Mouse (Mus musculus): ENCODE results near the gene Il1r1. TPM values are rescaled to one million over a fixed set of nuclear protein-coding genes. Genes with fewer than 3 reads are reported as not detected.

The Il1r1 gene
- total and polyA plus RNA-seq, 3 experiments = 0.22 TPM; not detected in 2

GRCm38 (mm10) chr1:40263122-40263498 lies 38.2 kb downstream of the Il1r1 start:
- Histone ChIP-seq H3K9me3 (replicated peaks) (no peaks in the 10 kb centered on the region), H3K4me3 (ENCODE audit: low read depth, low read length) (no peak overlapping the region), H3K4me1 (ENCODE audit: insufficient read depth, low read depth, low read length) (no peaks in the 10 kb centered on the region), H3K36me3 (replicated peaks) (no peaks in the 10 kb centered on the region), H3K27me3 (ENCODE audit: insufficient read depth, low read length) (peaks cover 48% of the 10 kb centered on the region)
- TF ChIP-seq GATA2 (IDR thresholded peaks at IDR 0.05; ENCODE audit: borderline replicate concordance, low read depth, low read length) = no peak
- ATAC-seq (ENCODE audit: extremely low read depth, insufficient number of reproducible peaks, low FRiP score, poor library complexity, severe bottlenecking) (no peak), DNase-seq (ENCODE audit: low spot score) (no peak)

- peaks cover 52% of the 10 kb centered on the region for H3K27me3 ChIP-seq (ENCODE audit: insufficient read depth, low read length)
- H3K9me3 ChIP-seq (replicated peaks) = no peaks in the 10 kb centered on the region
- no peaks in the 10 kb centered on the region for H3K4me1 ChIP-seq (ENCODE audit: insufficient read depth, low read depth, low read length)
- no peak for ATAC-seq (ENCODE audit: extremely low read depth, insufficient number of reproducible peaks, low FRiP score, poor library complexity, severe bottlenecking)
- H3K36me3 ChIP-seq (replicated peaks) = no peaks in the 10 kb centered on the region
- TF ChIP-seq GATA2 (IDR thresholded peaks at IDR 0.05; ENCODE audit: borderline replicate concordance, low read depth, low read length) (no peak), TAL1 (conservative IDR thresholded peaks at IDR 0.05; ENCODE audit: low read depth, low read length) (no peak), CTCF (IDR thresholded peaks at IDR 0.05; ENCODE audit: low read depth, low read length) (no peak), GATA1 (IDR thresholded peaks at IDR 0.05; ENCODE audit: borderline replicate concordance, low read length) (no peak), POLR2AphosphoS5 (IDR thresholded peaks at IDR 0.05; ENCODE audit: insufficient replicate concordance, low read depth, low read length) (no peak)
- DNase-seq (ENCODE audit: low spot score) = no peak
- no peak overlapping the region for H3K4me3 ChIP-seq (ENCODE audit: low read depth, low read length)
These were observed 38.8 kb downstream of the Il1r1 start for GRCm38 (mm10) chr1:40263679-40264078.

- ATAC-seq (ENCODE audit: extremely low read depth, insufficient number of reproducible peaks, low FRiP score, poor library complexity, severe bottlenecking) = no peak
- Histone ChIP-seq H3K4me3 (ENCODE audit: low read depth, low read length) (no peak overlapping the region), H3K27me3 (ENCODE audit: insufficient read depth, low read length) (peaks cover 53% of the 10 kb centered on the region), H3K4me1 (ENCODE audit: insufficient read depth, low read depth, low read length) (peaks cover 2% of the 10 kb centered on the region; the same call in 1 of the 2 replicates), H3K36me3 (replicated peaks) (no peaks in the 10 kb centered on the region), H3K9me3 (replicated peaks) (no peaks in the 10 kb centered on the region)
- DNase-seq (ENCODE audit: low spot score) = no peak
- TF ChIP-seq POLR2AphosphoS5 (IDR thresholded peaks at IDR 0.05; ENCODE audit: insufficient replicate concordance, low read depth, low read length) (no peak), CTCF (IDR thresholded peaks at IDR 0.05; ENCODE audit: low read depth, low read length) (no peak), GATA1 (IDR thresholded peaks at IDR 0.05; ENCODE audit: borderline replicate concordance, low read length) (no peak), TAL1 (conservative IDR thresholded peaks at IDR 0.05; ENCODE audit: low read depth, low read length) (no peak), GATA2 (IDR thresholded peaks at IDR 0.05; ENCODE audit: borderline replicate concordance, low read depth, low read length) (no peak)
These were observed 40.5 kb downstream of the Il1r1 start for GRCm38 (mm10) chr1:40265301-40265835.

GRCm38 (mm10) chr1:40266431-40267260 lies 41.8 kb downstream of the Il1r1 start:
- H3K27me3 ChIP-seq (ENCODE audit: insufficient read depth, low read length) = peaks cover 58% of the 10 kb centered on the region
- no peak for DNase-seq (ENCODE audit: low spot score)
- TF ChIP-seq POLR2AphosphoS5 (IDR thresholded peaks at IDR 0.05; ENCODE audit: insufficient replicate concordance, low read depth, low read length) (no peak), GATA1 (IDR thresholded peaks at IDR 0.05; ENCODE audit: borderline replicate concordance, low read length) (no peak), CTCF (IDR thresholded peaks at IDR 0.05; ENCODE audit: low read depth, low read length) (no peak)
- H3K36me3 ChIP-seq (replicated peaks) = no peaks in the 10 kb centered on the region
- H3K9me3 ChIP-seq (replicated peaks) = no peaks in the 10 kb centered on the region
- no peak for ATAC-seq (ENCODE audit: extremely low read depth, insufficient number of reproducible peaks, low FRiP score, poor library complexity, severe bottlenecking)
- peak overlapping the region; percentile 10; the same call in 1 of the 2 replicates for H3K4me3 ChIP-seq (ENCODE audit: low read depth, low read length)
- peaks cover 4% of the 10 kb centered on the region; the same call in 1 of the 2 replicates for H3K4me1 ChIP-seq (ENCODE audit: insufficient read depth, low read depth, low read length)

GRCm38 (mm10) chr1:40267846-40268245 lies 43.0 kb downstream of the Il1r1 start:
- ATAC-seq (ENCODE audit: extremely low read depth, insufficient number of reproducible peaks, low FRiP score, poor library complexity, severe bottlenecking) (no peak), DNase-seq (ENCODE audit: low spot score) (no peak)
- Histone ChIP-seq H3K4me3 (ENCODE audit: low read depth, low read length) (no peak overlapping the region), H3K9me3 (replicated peaks) (no peaks in the 10 kb centered on the region), H3K36me3 (replicated peaks) (no peaks in the 10 kb centered on the region), H3K4me1 (ENCODE audit: insufficient read depth, low read depth, low read length) (peaks cover 4% of the 10 kb centered on the region; the same call in 1 of the 2 replicates), H3K27me3 (ENCODE audit: insufficient read depth, low read length) (peaks cover 56% of the 10 kb centered on the region)
- TF ChIP-seq TAL1 (conservative IDR thresholded peaks at IDR 0.05; ENCODE audit: low read depth, low read length) (no peak), CTCF (IDR thresholded peaks at IDR 0.05; ENCODE audit: low read depth, low read length) (no peak), GATA1 (IDR thresholded peaks at IDR 0.05; ENCODE audit: borderline replicate concordance, low read length) (no peak), POLR2AphosphoS5 (IDR thresholded peaks at IDR 0.05; ENCODE audit: insufficient replicate concordance, low read depth, low read length) (no peak), GATA2 (IDR thresholded peaks at IDR 0.05; ENCODE audit: borderline replicate concordance, low read depth, low read length) (no peak)

- ATAC-seq (ENCODE audit: extremely low read depth, insufficient number of reproducible peaks, low FRiP score, poor library complexity, severe bottlenecking) (no peak), DNase-seq (ENCODE audit: low spot score) (no peak)
- TF ChIP-seq GATA1 (IDR thresholded peaks at IDR 0.05; ENCODE audit: borderline replicate concordance, low read length) (no peak), GATA2 (IDR thresholded peaks at IDR 0.05; ENCODE audit: borderline replicate concordance, low read depth, low read length) (no peak), TAL1 (conservative IDR thresholded peaks at IDR 0.05; ENCODE audit: low read depth, low read length) (no peak), POLR2AphosphoS5 (IDR thresholded peaks at IDR 0.05; ENCODE audit: insufficient replicate concordance, low read depth, low read length) (no peak), CTCF (IDR thresholded peaks at IDR 0.05; ENCODE audit: low read depth, low read length) (no peak)
- no peaks in the 10 kb centered on the region for H3K9me3 ChIP-seq (replicated peaks)
- H3K4me1 ChIP-seq (ENCODE audit: insufficient read depth, low read depth, low read length) = peaks cover 4% of the 10 kb centered on the region; the same call in 1 of the 2 replicates
- H3K4me3 ChIP-seq (ENCODE audit: low read depth, low read length) = no peak overlapping the region
- no peaks in the 10 kb centered on the region for H3K36me3 ChIP-seq (replicated peaks)
- H3K27me3 ChIP-seq (ENCODE audit: insufficient read depth, low read length) = peaks cover 57% of the 10 kb centered on the region
These were observed 43.7 kb downstream of the Il1r1 start for GRCm38 (mm10) chr1:40268536-40268935.
